Mouse (Mus musculus) heart, embryonic 16.5 days (tissue): ENCODE measurements around the gene Cercam. TPM values are rescaled to one million over a fixed set of nuclear protein-coding genes. Genes with fewer than 3 reads are reported as not detected.

ENCODE experiments used
- ATAC-seq: fragments of 200-750 bp; cut with Nextera tagmentation; replicated peaks from 2 replicates; pipeline ENCODE4 v1.8.0; 2017; ENCODE audit warnings: moderate number of reproducible peaks; ENCODE audit not compliant: insufficient read depth, low FRiP score; ENCODE audit errors: extremely low read depth
- H3K27ac ChIP-seq: fragments of 300-500 bp; sonication (generic); 2 replicates; pipeline ENCODE4 v1.5.1; 2014; ENCODE audit warnings: mild to moderate bottlenecking, low read length, control low read depth, moderate library complexity
- H3K27me3 ChIP-seq: fragments of 300-500 bp; sonication (generic); 2 replicates; pipeline ENCODE4 v1.6.1; 2014; ENCODE audit warnings: low read length, mixed read lengths; ENCODE audit not compliant: control insufficient read depth, insufficient read depth
- H3K36me3 ChIP-seq: fragments of 300-500 bp; sonication (generic); 2 replicates; pipeline ENCODE4 v1.6.1; 2014; ENCODE audit not compliant: control insufficient read depth, insufficient read depth
- H3K4me1 ChIP-seq: fragments of 300-500 bp; sonication (generic); 2 replicates; pipeline ENCODE4 v1.6.1; 2014; ENCODE audit warnings: low read length, mixed read lengths; ENCODE audit not compliant: control insufficient read depth, insufficient read depth
- H3K4me2 ChIP-seq: fragments of 300-500 bp; sonication (generic); 2 replicates; pipeline ENCODE4 v1.6.1; 2014; ENCODE audit warnings: low read depth, mild to moderate bottlenecking, control low read depth, low read length
- H3K4me3 ChIP-seq: fragments of 300-500 bp; sonication (generic); 2 replicates; pipeline ENCODE4 v1.5.1; 2014; ENCODE audit warnings: mild to moderate bottlenecking, control low read depth, low read length
- H3K9ac ChIP-seq: fragments of 300-500 bp; sonication (generic); 2 replicates; pipeline ENCODE4 v1.6.1; 2014; ENCODE audit warnings: low read length, control low read depth
- H3K9me3 ChIP-seq: fragments of 300-500 bp; sonication (generic); replicated peaks from 2 replicates; pipeline ENCODE4 v1.6.1; 2016; ENCODE audit warnings: low read length; ENCODE audit not compliant: control insufficient read depth
- WGBS: fragments of 180-500 bp; shearing (Covaris S2); extraction: QIAGEN DNeasy Blood & Tissue Kit; methylation state at CpG from one replicate; pipeline ENCODE4 v1.1.7; 2014; 5-methylcytosine and 5-hydroxymethylcytosine counted together
- polyA plus RNA-seq: library from polyadenylated mRNA; unstranded; fragments of >200 nt; fragmentation: Nextera tagmentation; extraction: Ambion mirVana; gene quantifications from 2 replicates; pipeline ENCODE4 v1.2.1, GENCODE M21; 2015

Cercam gene
- 16.8 and 21.5 TPM in 2 replicates for polyA plus RNA-seq

DNA sequence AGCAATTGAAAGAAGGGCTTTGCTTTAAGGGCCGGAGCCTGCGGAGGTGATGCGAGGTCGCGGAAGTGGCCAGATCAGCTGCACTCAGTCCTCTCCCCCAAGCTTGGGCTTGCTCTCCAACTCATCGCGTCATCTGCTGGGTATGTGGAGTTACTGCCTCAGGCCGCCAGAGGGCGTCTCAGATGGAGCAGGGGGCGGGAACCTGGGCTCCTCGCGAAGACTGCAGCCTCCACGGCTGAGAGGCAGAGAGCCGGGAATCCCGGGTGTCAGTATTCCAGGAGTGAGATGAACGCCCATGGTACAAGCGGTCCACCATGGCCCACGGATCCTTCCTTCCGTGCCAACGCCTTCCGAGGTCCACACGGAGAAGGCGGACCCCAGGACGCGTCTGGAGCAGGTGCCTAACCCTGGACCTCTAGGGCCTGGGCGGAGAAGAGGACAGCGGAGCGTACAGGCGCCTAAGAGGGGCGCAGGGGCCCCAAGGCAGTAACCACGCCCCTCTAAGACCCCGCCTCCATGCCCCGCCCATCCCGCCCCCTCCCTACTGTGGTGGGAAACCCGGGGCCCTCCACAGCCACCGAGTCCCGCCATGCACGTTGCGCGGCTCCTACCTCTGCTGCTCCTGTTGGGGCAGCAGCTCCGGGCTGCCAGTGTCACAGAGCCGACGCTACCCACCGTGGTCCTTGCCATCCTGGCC, at the start of gene Cercam:
Gene Cercam, plus strand, starts transcription at position 216 of the 697 bp plus-strand sequence.
- no peaks in the 10 kb centered on the region for H3K9me3 ChIP-seq
- no peaks in the 10 kb centered on the region for H3K27me3 ChIP-seq
- H3K9ac ChIP-seq: peak within 1 kb of the TSS; percentile 82
- no peaks in the 10 kb centered on the region for H3K36me3 ChIP-seq
- peaks cover 8% of the 10 kb centered on the region for H3K4me1 ChIP-seq
- ATAC-seq: peak; percentile 89
- H3K4me2 ChIP-seq: peak within 1 kb of the TSS; percentile 87
- WGBS: under 1% methylated on average over 41 of the region's 44 CpGs
- H3K4me3 ChIP-seq: peak within 1 kb of the TSS; percentile 66
- peak within 1 kb of the TSS; percentile 77 for H3K27ac ChIP-seq

DNA sequence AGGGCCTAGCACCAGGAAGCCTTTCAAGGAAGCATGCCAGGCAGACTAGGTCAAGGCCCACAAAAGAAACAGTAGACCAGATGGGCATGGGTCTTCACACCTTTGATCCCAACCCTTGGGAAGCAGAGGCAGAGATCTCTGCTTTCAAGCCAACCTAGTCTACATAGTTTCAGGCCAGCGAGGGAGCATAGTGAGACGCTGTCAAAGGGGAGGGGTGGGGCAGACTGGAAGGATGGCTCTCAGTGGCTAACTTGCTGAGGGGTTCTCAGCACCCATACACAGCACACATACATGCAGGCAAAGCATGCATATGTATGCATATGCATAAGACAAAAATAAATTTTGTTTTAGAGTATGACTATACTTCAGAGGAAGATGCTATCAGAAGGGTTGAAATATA, 49.6 kb upstream of the Cercam start:
- Histone ChIP-seq H3K4me1 (peaks cover 11% of the 10 kb centered on the region), H3K9me3 (no peaks in the 10 kb centered on the region), H3K36me3 (peaks cover 9% of the 10 kb centered on the region), H3K9ac (no peak overlapping the region), H3K27me3 (no peaks in the 10 kb centered on the region), H3K4me2 (peak overlapping the region; percentile 83; the same call in 1 of the 2 replicates), H3K27ac (peak overlapping the region; percentile 89), H3K4me3 (no peak overlapping the region)
- WGBS: 31% methylated on average over 2 of the region's 2 CpGs
- no peak for ATAC-seq

DNA sequence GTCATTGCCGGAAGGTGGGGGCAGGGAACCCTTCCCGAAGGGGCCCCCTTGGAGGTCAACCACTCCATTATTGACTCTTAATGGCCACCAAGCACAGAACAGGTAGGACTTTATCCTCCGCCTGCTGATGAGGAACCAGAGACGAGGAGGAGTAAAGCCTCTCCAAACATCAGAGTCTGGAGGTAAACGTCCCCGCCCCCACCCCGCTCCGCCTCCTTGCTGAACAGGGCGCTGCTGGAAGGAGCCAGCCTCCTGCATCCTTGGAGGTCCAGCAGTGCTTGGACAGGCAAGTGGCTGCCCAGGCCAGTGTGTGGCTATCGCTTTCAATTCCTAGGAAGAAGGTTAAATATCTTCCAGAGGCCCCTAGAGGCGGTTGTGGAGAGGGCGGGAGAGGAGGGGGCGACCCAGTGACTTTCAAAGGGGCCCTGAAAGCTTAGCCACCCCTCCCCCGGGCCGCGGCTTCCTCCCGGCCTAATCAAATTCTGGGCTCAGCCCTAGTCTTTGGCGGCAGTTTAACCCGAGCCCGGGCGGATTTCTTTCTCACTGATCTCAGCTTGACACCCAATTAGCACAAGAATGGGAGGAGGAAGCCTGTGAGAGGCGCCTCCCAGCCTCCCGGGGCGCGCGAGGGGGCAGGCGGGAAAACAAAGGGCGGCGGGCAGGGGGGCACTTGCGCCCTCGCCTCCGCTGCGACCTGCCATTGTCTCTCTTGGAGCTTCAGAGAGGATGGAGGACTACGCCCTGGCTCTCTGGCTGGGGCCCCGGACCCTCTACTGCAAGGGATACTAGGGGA, 48.7 kb upstream of the Cercam start, which contains the start of gene Urm1:
Gene Urm1, plus strand, starts transcription at position 51 of the 793 bp plus-strand sequence.
- H3K4me1 ChIP-seq: peaks cover 11% of the 10 kb centered on the region
- peaks cover 9% of the 10 kb centered on the region for H3K36me3 ChIP-seq
- WGBS: 2% methylated on average over 35 of the region's 35 CpGs
- peak within 1 kb of the TSS; percentile 60 for H3K4me3 ChIP-seq
- H3K4me2 ChIP-seq: peak within 1 kb of the TSS; percentile 83
- peak within 1 kb of the TSS; percentile 82 for H3K9ac ChIP-seq
- peak within 1 kb of the TSS; percentile 89 for H3K27ac ChIP-seq
- ATAC-seq: peak; percentile 68
- no peaks in the 10 kb centered on the region for H3K9me3 ChIP-seq
- H3K27me3 ChIP-seq: no peaks in the 10 kb centered on the region

DNA sequence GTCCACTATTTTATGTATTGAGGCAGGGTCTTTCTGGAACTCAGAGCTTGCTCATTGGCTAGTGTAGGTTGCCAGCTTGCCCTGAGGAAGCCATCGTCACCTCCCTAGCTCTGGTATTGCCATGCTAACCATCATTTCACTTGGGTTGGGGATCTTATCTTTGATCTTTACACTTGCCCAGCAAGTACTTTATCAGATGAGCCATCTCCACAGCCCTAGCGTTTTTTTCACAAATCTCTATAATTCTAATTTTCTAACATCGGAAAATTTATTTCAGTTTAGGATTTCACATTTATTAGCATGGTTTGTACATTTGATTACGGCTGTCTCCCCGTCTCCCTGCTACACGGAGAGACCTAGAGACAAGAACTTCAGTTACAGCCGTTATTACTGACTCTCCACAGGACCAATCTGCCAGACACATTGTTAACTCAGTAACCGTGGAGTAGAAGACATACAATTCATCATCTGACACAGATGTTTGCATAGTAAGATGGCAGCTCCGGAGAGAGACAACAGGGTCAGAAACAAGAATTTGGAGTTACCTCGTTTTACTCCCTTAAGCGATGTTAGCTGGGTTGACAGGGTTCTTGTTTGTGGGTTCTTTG, 42.5 kb upstream of the Cercam start:
- H3K4me2 ChIP-seq: peak overlapping the region; percentile 84
- peak overlapping the region; percentile 75 for H3K9ac ChIP-seq
- no peaks in the 10 kb centered on the region for H3K27me3 ChIP-seq
- H3K36me3 ChIP-seq: no peaks in the 10 kb centered on the region
- ATAC-seq: no peak
- H3K9me3 ChIP-seq: no peaks in the 10 kb centered on the region
- H3K4me1 ChIP-seq: peaks cover 12% of the 10 kb centered on the region
- peak overlapping the region; percentile 83 for H3K4me3 ChIP-seq
- peak overlapping the region; percentile 88 for H3K27ac ChIP-seq
- WGBS: 12% methylated on average over 11 of the region's 11 CpGs

DNA sequence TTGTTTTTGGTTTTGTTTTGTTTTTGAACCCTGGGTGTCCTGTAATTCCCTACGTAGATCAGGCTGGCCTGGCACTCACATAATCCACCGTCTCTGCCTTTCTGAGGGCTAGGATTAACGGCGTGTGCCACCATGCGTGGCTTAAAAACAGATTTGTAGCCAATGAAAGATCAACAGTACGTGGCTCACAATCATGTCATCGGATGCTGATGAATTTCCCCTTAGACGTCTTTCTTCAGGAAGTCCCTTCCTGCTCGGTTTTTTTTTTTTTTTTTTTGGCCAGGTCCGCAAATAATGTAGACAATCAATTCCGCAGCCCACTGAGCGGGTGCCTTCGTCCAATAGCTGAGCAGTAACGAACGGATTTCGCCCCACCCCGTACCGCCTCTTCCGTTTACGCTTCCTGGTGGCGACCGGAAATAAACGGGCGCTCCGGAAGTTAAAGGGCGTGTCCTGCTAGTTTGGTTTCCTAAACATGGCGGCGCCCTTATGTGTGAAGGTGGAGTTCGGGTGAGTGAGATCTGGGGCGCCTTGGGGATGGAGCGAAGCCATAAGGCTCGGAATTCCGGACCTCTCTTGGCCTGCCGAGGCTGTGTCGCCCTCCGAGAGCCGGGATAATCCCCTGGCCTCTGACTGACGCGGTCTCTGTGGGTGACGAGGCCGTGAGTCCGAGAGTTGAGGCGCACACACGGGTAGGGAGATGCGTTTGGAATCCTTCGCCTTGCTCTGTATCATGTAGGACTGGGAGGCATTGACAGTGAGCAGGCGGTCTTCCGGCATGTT, 41.8 kb upstream of the Cercam start:
- no peaks in the 10 kb centered on the region for H3K36me3 ChIP-seq
- WGBS: under 1% methylated on average over 48 of the region's 48 CpGs
- peaks cover 12% of the 10 kb centered on the region for H3K4me1 ChIP-seq
- peak overlapping the region; percentile 87 for H3K9ac ChIP-seq
- H3K4me2 ChIP-seq: peak overlapping the region; percentile 84
- H3K9me3 ChIP-seq: no peaks in the 10 kb centered on the region
- H3K27me3 ChIP-seq: no peaks in the 10 kb centered on the region
- peak overlapping the region; percentile 88 for H3K27ac ChIP-seq
- peak overlapping the region; percentile 83 for H3K4me3 ChIP-seq
- ATAC-seq: peak; percentile 98

DNA sequence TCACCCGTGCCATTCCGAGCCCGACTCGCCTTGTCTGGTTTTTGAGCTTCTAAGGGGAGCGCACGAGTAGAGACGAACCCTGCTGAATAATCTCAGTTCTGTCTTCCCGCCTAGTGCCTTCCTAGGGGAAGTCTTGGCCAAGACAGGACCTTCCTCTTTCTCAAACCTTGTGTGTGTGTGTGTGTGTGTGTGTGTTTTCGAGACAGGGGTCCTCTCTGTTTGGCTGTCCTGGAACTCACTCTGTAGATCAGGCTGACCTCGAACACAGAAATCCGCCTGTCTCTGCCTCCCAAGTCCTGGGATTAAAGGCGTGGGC, 41.3 kb upstream of the Cercam start:
- no peak for ATAC-seq
- Histone ChIP-seq H3K27me3 (no peaks in the 10 kb centered on the region), H3K4me3 (peak overlapping the region; percentile 83), H3K4me1 (peaks cover 12% of the 10 kb centered on the region), H3K36me3 (no peaks in the 10 kb centered on the region), H3K9me3 (no peaks in the 10 kb centered on the region), H3K4me2 (peak overlapping the region; percentile 78), H3K27ac (no peak overlapping the region), H3K9ac (peak overlapping the region; percentile 87)
- WGBS: under 1% methylated on average over 12 of the region's 12 CpGs

DNA sequence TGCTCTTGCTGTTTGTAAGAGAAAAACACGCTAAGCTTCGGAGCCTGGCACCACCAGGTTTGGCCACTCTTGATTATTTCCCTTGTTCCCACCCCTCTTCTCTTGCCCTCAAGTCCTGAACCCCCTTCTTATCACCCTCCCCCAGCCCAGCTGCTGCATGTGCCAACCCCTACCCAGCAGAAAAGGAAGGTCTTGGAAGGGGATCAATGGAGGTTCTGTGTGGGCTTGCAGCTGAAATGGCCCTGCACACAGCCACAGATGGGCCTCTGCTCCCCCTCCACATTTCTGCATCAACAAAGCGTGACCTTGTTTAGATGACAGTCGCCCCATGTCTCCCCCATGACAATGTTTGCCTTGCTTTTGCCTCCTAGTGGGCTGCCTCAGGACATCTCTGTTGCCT, 37.9 kb upstream of the Cercam start:
- H3K27me3 ChIP-seq: no peaks in the 10 kb centered on the region
- H3K4me2 ChIP-seq: no peak overlapping the region
- ATAC-seq: no peak
- H3K9me3 ChIP-seq: no peaks in the 10 kb centered on the region
- H3K36me3 ChIP-seq: peaks cover 8% of the 10 kb centered on the region
- 79% methylated on average over 4 of the region's 4 CpGs for WGBS
- no peak overlapping the region for H3K9ac ChIP-seq
- peaks cover 11% of the 10 kb centered on the region for H3K4me1 ChIP-seq
- H3K4me3 ChIP-seq: no peak overlapping the region
- H3K27ac ChIP-seq: no peak overlapping the region

DNA sequence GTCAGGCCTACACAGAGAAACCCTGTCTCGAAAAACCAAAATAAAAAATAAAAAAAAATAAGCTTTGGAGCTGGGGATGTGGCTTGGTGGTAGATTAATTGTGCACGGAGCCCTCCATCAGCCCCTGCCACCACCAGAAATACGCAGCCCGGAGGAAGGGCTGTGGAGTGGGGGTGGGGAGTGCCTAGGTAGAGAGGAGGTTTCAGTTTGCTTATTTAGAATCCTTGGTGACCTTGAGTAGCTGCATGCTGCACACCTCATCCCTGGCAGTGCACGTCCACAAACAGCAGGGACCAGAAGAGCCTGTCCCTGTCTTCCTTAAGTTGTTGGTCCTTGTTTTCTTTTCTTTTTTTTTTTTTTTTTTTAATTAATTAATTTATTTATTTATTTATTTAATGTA, 35.2 kb upstream of the Cercam start:
- peaks cover 8% of the 10 kb centered on the region for H3K36me3 ChIP-seq
- H3K9me3 ChIP-seq: no peaks in the 10 kb centered on the region
- H3K27me3 ChIP-seq: no peaks in the 10 kb centered on the region
- 96% methylated on average over 5 of the region's 5 CpGs for WGBS
- H3K4me2 ChIP-seq: no peak overlapping the region
- H3K27ac ChIP-seq: no peak overlapping the region
- no peak for ATAC-seq
- no peak overlapping the region for H3K4me3 ChIP-seq
- H3K4me1 ChIP-seq: no peaks in the 10 kb centered on the region
- no peak overlapping the region for H3K9ac ChIP-seq
